Mouse (Mus musculus): ENCODE results near the gene Chst15. TPM values are rescaled to one million over a fixed set of nuclear protein-coding genes. Genes with fewer than 3 reads are reported as not detected.
A peak's percentile ranks its signal among the peaks of the same experiment; 100 is the strongest.

Chst15 gene
- total RNA-seq, 2 experiments from 2014 or later: 12.9 to 14.0 TPM

GRCm38 (mm10) chr7:132304424-132305085 lies 12.5 kb downstream of the Chst15 start:
- ATAC-seq (ENCODE audit: poor library complexity, severe bottlenecking): peak; percentile 44

GRCm38 (mm10) chr7:132303988-132304387 lies 13.0 kb downstream of the Chst15 start:
- ATAC-seq (ENCODE audit: poor library complexity, severe bottlenecking): peak; percentile 69

GRCm38 (mm10) chr7:132302508-132303241 lies 14.4 kb downstream of the Chst15 start:
- ATAC-seq (ENCODE audit: poor library complexity, severe bottlenecking): no peak

- no peak for ATAC-seq (ENCODE audit: poor library complexity, severe bottlenecking)
These were observed 17.3 kb downstream of the Chst15 start for GRCm38 (mm10) chr7:132299661-132300210.

GRCm38 (mm10) chr7:132298412-132298990 lies 18.5 kb downstream of the Chst15 start:
- no peak for ATAC-seq (ENCODE audit: poor library complexity, severe bottlenecking)

- ATAC-seq (ENCODE audit: poor library complexity, severe bottlenecking): no peak
These were observed 20.2 kb downstream of the Chst15 start for GRCm38 (mm10) chr7:132296661-132297443.

- no peak for ATAC-seq (ENCODE audit: poor library complexity, severe bottlenecking)
These were observed 20.9 kb downstream of the Chst15 start for GRCm38 (mm10) chr7:132296132-132296531.

- no peak for ATAC-seq (ENCODE audit: poor library complexity, severe bottlenecking)
These were observed 29.7 kb downstream of the Chst15 start for GRCm38 (mm10) chr7:132287340-132287664.

- no peak for ATAC-seq (ENCODE audit: poor library complexity, severe bottlenecking)
These were observed 30.2 kb downstream of the Chst15 start for GRCm38 (mm10) chr7:132286630-132287339.

- ATAC-seq (ENCODE audit: poor library complexity, severe bottlenecking): no peak
These were observed 32.2 kb downstream of the Chst15 start for GRCm38 (mm10) chr7:132284795-132285194.

GRCm38 (mm10) chr7:132284048-132284737 lies 32.8 kb downstream of the Chst15 start:
- no peak for ATAC-seq (ENCODE audit: poor library complexity, severe bottlenecking)

- no peak for ATAC-seq (ENCODE audit: poor library complexity, severe bottlenecking)
These were observed 34.5 kb downstream of the Chst15 start for GRCm38 (mm10) chr7:132282576-132282975.

GRCm38 (mm10) chr7:132282161-132282560 lies 34.9 kb downstream of the Chst15 start:
- ATAC-seq (ENCODE audit: poor library complexity, severe bottlenecking): no peak

- no peak for ATAC-seq (ENCODE audit: poor library complexity, severe bottlenecking)
These were observed 35.3 kb downstream of the Chst15 start for GRCm38 (mm10) chr7:132281753-132282152.

- no peak for ATAC-seq (ENCODE audit: poor library complexity, severe bottlenecking)
These were observed 38.4 kb downstream of the Chst15 start for GRCm38 (mm10) chr7:132278658-132279057.

- no peak for ATAC-seq (ENCODE audit: poor library complexity, severe bottlenecking)
These were observed 40.7 kb downstream of the Chst15 start for GRCm38 (mm10) chr7:132276287-132276686.

- ATAC-seq (ENCODE audit: poor library complexity, severe bottlenecking): no peak
These were observed 43.1 kb downstream of the Chst15 start for GRCm38 (mm10) chr7:132273741-132274513.

- no peak for ATAC-seq (ENCODE audit: poor library complexity, severe bottlenecking)
These were observed 44.0 kb downstream of the Chst15 start for GRCm38 (mm10) chr7:132272984-132273383.

GRCm38 (mm10) chr7:132270364-132270763 lies 46.7 kb downstream of the Chst15 start:
- no peak for ATAC-seq (ENCODE audit: poor library complexity, severe bottlenecking)

Data from megakaryocyte, adult 5-6 weeks (primary cell).